Mouse (Mus musculus): ENCODE measurements around the gene Gm14444. TPM values are rescaled to one million over a fixed set of nuclear protein-coding genes. Genes with fewer than 3 reads are reported as not detected.

Gene Gm14444
- polyA plus RNA-seq (2021; fragmentation: Nextera tagmentation) = 0.23 and 0.24 TPM in 2 replicates
- long read RNA-seq, experiment 1, partial matches to known transcripts = 0 of 1 reads
- long read RNA-seq, experiment 1, other reads (novel, unspliced or antisense) = 0 of 1 reads
- long read RNA-seq, experiment 2, partial matches to known transcripts = 1 of 1 reads
- long read RNA-seq, experiment 2, other reads (novel, unspliced or antisense) = 0 of 1 reads

GRCm38 (mm10) chr2:175010022-175010421 is at the start of gene Gm14444:
Gm14444 (plus strand) TSS chr2:175010241.

GRCm38 (mm10) chr2:175067681-175068261 is 57.7 kb downstream of the Gm14444 start, which contains the start of gene Gm14393:
Gm14393 (minus strand) TSS chr2:175067781.

Other genes with a start within 250 kb of the Gm14444 start
- gene Edn3, start 249.6 kb upstream of the Gm14444 start, polyA plus RNA-seq (2021; fragmentation: Nextera tagmentation) = 4.7 and 5.2 TPM in 2 replicates
- gene Gm14393, start 57.5 kb downstream of the Gm14444 start, polyA plus RNA-seq (2021; fragmentation: Nextera tagmentation) = 0.62 and 0.63 TPM in 2 replicates
- 7.7 and 12.5 TPM in 2 replicates for gene Gm14399, start 131.8 kb downstream of the Gm14444 start, polyA plus RNA-seq (2021; fragmentation: Nextera tagmentation)
- 0.18 and 0.36 TPM in 2 replicates for gene Gm14443, start 165.6 kb downstream of the Gm14444 start, polyA plus RNA-seq (2021; fragmentation: Nextera tagmentation)
- 2.3 and 4.3 TPM in 2 replicates for gene Gm14391, start 196.7 kb downstream of the Gm14444 start, polyA plus RNA-seq (2021; fragmentation: Nextera tagmentation)

Measured in layer of hippocampus, adult 6 months (tissue).